Mouse (Mus musculus) lung, postnatal 0 days (tissue): ENCODE measurements around the gene Ptpre.

Source experiments
- CTCF ChIP-seq: IDR thresholded peaks from 2 replicates; pipeline ENCODE4 v1.5.1; 2016; ENCODE audit warnings: antibody characterized with exemption, mild to moderate bottlenecking
- EP300 ChIP-seq: IDR thresholded peaks from 2 replicates; pipeline ENCODE4 v1.6.1; 2016; ENCODE audit warnings: antibody characterized with exemption, mild to moderate bottlenecking, control low read depth

GRCm38 (mm10) chr7:135521755-135522512 is 15.3 kb upstream of the Ptpre start:
- no peak for TF ChIP-seq CTCF
- TF ChIP-seq EP300 = no peak
